Mouse (Mus musculus) pancreas, adult 10 weeks (tissue): ENCODE results near the gene Ftl1-ps1. TPM values are rescaled to one million over a fixed set of nuclear protein-coding genes. Genes with fewer than 3 reads are reported as not detected.

ENCODE experiments used
- polyA plus RNA-seq: library from polyadenylated mRNA; stranded (reverse); fragments of 350-450 nt; fragmentation: Illumina TruSeq; extraction: RNeasy Lipid Tissue Mini Kit (QIAGEN cat#74804); gene quantifications from one replicate; pipeline ENCODE4 v1.2.3, GENCODE M21; 2015; ENCODE audit warnings: low read depth, low replicate concordance; ENCODE audit not compliant: insufficient read depth

Ftl1-ps1 gene
- polyA plus RNA-seq = 17.8 TPM

DNA sequence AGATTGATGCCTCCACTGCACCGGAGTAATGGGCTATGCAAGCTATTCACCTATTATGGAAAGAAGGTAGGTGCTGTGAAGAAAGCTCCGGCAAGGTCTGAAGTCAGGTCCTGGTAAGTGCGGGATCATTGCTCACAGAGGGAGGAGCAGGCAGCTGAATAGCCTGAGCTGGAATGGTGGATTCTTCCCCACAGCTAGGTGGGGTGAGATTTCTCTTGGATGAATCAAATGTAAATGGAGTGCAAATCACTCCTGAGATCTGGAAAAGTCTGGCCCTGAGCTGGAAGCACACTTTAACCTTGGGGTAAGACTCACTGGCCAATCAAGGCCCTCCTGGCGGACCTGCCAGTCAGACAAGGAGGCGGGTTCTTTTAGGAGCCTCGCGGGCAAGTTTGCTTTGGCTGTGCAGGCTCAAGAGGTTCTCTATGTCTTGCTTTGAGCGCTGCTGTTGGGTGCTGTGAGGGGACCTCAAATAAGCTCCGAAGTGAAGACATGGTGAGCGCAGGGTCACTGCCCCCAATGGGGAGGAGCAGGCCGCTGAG is at the start of gene Ftl1-ps1:
TSS of gene Ftl1-ps1 (plus strand) at position 397 of the 542 bp plus-strand sequence.

DNA sequence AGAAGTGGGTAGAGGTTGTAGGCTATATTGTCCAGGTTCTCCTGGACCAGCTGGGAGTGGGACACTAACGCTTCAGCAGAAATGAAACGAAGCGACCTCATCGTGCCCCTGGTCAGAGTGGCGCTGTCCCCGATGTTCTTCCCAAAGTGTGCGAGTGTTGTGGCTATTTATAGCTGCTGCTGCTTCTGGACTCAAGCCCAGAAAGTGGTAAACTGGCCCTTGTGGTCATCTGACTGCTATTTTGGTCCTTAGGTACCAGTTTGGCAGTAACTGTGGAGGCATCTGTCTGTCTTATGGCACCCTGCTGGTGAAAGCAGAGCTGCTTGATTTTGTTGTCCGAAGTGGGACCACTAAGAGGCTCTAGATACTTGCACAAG is 35.6 kb upstream of the Ftl1-ps1 start, which contains the start of gene Lrrc14b:
TSS of gene Lrrc14b (minus strand) at position 147 of the 377 bp plus-strand sequence.

DNA sequence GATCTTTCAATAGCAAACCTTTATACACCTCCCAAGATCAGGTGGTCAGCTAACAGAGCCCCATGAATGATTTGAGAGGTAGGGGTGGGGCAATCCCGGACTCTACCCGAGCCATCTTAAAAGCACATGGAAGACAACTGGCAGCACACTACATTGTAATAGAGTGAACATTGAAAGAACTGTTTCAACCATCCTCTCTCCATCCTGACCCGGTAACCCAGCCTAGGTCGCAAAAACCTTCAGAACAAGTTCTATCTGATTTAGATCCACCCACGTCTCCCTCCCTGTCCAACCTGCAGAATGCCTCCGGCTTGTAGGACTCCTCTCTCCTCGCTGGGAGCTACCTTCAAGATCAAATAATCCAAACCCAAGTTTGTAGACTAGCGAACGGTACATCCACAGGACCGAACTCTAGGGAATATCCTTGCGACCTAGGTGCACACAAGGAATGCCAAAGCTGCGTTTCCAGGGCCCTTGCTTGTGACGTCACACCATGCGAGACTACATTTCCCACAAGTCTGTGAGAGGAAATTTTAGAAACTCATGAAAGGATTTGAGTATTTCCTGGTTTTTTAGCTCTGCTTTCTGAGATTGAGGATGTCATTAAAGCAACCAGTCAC is 9.0 kb upstream of the Ftl1-ps1 start, which contains the start of gene Zfp72:
TSS of gene Zfp72 (minus strand) at position 466 of the 620 bp plus-strand sequence.

Other genes with a start within 250 kb of the Ftl1-ps1 start
- 7.4 TPM for gene Exoc3, start 191.0 kb upstream of the Ftl1-ps1 start, polyA plus RNA-seq
- gene Ahrr, start 107.4 kb upstream of the Ftl1-ps1 start, polyA plus RNA-seq = not detected
- 18.9 TPM for gene Pdcd6, start 82.1 kb upstream of the Ftl1-ps1 start, polyA plus RNA-seq
- gene Sdha, start 49.4 kb upstream of the Ftl1-ps1 start, polyA plus RNA-seq = 40.8 TPM
- 7.6 TPM for gene Ccdc127, start 49.4 kb upstream of the Ftl1-ps1 start, polyA plus RNA-seq
- not detected for gene Lrrc14b, start 35.7 kb upstream of the Ftl1-ps1 start, polyA plus RNA-seq
- gene Zfp72, start 8.9 kb upstream of the Ftl1-ps1 start, polyA plus RNA-seq = 0.63 TPM
- gene Zfp825, start 94.3 kb downstream of the Ftl1-ps1 start, polyA plus RNA-seq = 4.4 TPM
- gene Erap1, start 239.9 kb downstream of the Ftl1-ps1 start, polyA plus RNA-seq = 5.6 TPM